Mouse (Mus musculus) thymus, adult 18-20 months (tissue): ENCODE results near the gene Svopl.
A peak's percentile ranks its signal among the peaks of the same experiment; 100 is the strongest.

Experiments
- DNase-seq, 2 experiments: peaks; one replicate each; pipeline ENCODE4 v3.0.0; 2022; ENCODE audit warnings: mixed read lengths in 2 of 2

Gene Svopl

GRCm38 (mm10) chr6:38046838-38047237 is at the start of gene Svopl:
TSS of gene Svopl (minus strand) at chr6:38046996.
- DNase-seq: no peak

GRCm38 (mm10) chr6:38094701-38095100 is 47.9 kb upstream of the Svopl start:
- DNase-seq: no peak

GRCm38 (mm10) chr6:38092539-38092938 is 45.7 kb upstream of the Svopl start:
- no peak for DNase-seq

- no peak for DNase-seq
Measured at GRCm38 (mm10) chr6:38087242-38088026, 40.6 kb upstream of the Svopl start.

- no peak for DNase-seq
Measured at GRCm38 (mm10) chr6:38083204-38083603, 36.4 kb upstream of the Svopl start.

GRCm38 (mm10) chr6:38081727-38082341 is 35.0 kb upstream of the Svopl start:
- no peak for DNase-seq

GRCm38 (mm10) chr6:38080364-38080763 is 33.6 kb upstream of the Svopl start:
- DNase-seq: no peak

GRCm38 (mm10) chr6:38073592-38073991 is 26.8 kb upstream of the Svopl start:
- no peak for DNase-seq

- DNase-seq: no peak
Measured at GRCm38 (mm10) chr6:38072137-38072796, 25.5 kb upstream of the Svopl start.

GRCm38 (mm10) chr6:38071256-38071655 is 24.5 kb upstream of the Svopl start:
- DNase-seq: no peak

GRCm38 (mm10) chr6:38066215-38066614 is 19.4 kb upstream of the Svopl start:
- DNase-seq: peak in 1 of 2 experiments; percentile 10

- no peak for DNase-seq
Measured at GRCm38 (mm10) chr6:38065501-38066122, 18.8 kb upstream of the Svopl start.

- DNase-seq: no peak
Measured at GRCm38 (mm10) chr6:38065122-38065500, 18.3 kb upstream of the Svopl start.

GRCm38 (mm10) chr6:38064621-38065020 is 17.8 kb upstream of the Svopl start:
- no peak for DNase-seq

- DNase-seq: no peak
Measured at GRCm38 (mm10) chr6:38058805-38059204, 12.0 kb upstream of the Svopl start.

GRCm38 (mm10) chr6:38055471-38056330 is 8.9 kb upstream of the Svopl start:
- DNase-seq: no peak

GRCm38 (mm10) chr6:38049601-38050000 is 2.8 kb upstream of the Svopl start:
- DNase-seq: no peak

- no peak for DNase-seq
Measured at GRCm38 (mm10) chr6:38048800-38049561, 2.2 kb upstream of the Svopl start.

- no peak for DNase-seq
Measured at GRCm38 (mm10) chr6:38048003-38048402, 1.2 kb upstream of the Svopl start.

GRCm38 (mm10) chr6:38032801-38033566 is 13.8 kb downstream of the Svopl start:
- no peak for DNase-seq
